Mouse (Mus musculus) spleen, postnatal 4 days (tissue): ENCODE results near the gene Gstt4.
"Not testable (repeated sequence)": the region's sequence is repeated elsewhere in the genome, so short reads cannot be mapped to it uniquely, and the experiment has no call there.

Experiments used
- DNase-seq, 2 experiments: peaks; one replicate each; pipeline ENCODE4 v3.0.0; 2022; ENCODE audit warnings: low spot score in 2 of 2

The Gstt4 gene

GRCm38 (mm10) chr10:75822443-75822842 is at the start of gene Gstt4:
Gstt4 (minus strand) TSS chr10:75822543.
- no peak for DNase-seq

GRCm38 (mm10) chr10:75861587-75861986 is 39.2 kb upstream of the Gstt4 start:
- DNase-seq = no peak

- no peak for DNase-seq
These were observed 38.4 kb upstream of the Gstt4 start for GRCm38 (mm10) chr10:75860746-75861145.

DNA sequence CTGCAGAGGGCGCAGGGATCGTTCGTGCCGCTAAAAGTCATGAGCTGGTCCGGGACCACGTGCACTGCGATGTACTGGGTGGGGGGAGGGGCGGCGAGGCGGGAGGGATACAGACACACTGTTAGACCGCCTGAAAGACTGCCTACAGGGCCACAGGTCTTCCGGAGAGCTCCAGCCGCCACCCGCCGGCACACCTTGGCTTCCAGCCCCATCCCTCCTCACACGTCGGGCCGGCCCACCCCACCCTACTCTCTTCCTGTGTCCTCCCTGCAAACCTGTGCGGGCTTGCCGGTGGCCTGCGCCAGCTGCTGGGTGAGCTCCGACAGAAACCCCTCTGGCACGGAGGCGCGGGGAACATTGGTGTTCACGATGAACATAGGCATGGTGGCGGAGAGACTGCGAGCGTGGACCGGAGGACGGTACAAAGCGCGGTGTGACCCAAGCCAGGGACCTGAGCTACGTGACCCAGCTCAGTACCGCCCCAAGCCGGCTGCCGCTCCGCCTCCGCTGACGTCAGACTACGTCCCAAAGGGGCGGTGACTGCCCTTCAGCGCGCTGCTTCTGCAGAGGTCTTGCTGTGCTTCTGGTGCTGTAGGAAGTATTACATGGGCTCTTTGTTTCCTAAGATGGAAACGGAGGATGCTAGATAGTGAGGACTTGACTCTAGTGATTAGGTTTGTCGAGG is 37.6 kb upstream of the Gstt4 start, which contains the start of gene Mif:
Mif (minus strand) TSS at position 455 of the 685 bp plus-strand sequence.
- peak; percentile 85 to 92 for DNase-seq

GRCm38 (mm10) chr10:75859107-75859746 is 36.9 kb upstream of the Gstt4 start:
- no peak for DNase-seq

GRCm38 (mm10) chr10:75857598-75857997 is 35.3 kb upstream of the Gstt4 start:
- no peak for DNase-seq

DNA sequence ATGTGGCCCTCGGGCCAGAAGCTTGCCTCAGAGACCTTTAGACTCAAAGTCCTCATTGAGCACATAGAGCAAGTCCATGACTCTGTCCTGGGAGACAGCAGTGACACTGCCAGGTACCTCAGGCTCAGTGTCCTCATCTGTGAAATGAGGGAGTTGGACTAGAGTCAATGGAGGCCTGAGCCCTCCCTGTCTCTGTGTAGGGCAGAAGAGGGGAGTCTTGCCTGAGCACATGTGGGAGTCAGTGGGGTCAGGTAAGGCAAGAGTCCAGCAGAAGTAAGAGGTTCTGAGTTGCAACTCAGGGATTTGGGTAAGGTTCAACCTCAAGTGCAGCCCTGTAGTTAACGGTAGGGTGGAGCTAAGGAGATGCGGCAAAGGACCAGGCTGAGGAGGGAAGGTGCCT is 34.6 kb upstream of the Gstt4 start:
- DNase-seq = no peak

DNA sequence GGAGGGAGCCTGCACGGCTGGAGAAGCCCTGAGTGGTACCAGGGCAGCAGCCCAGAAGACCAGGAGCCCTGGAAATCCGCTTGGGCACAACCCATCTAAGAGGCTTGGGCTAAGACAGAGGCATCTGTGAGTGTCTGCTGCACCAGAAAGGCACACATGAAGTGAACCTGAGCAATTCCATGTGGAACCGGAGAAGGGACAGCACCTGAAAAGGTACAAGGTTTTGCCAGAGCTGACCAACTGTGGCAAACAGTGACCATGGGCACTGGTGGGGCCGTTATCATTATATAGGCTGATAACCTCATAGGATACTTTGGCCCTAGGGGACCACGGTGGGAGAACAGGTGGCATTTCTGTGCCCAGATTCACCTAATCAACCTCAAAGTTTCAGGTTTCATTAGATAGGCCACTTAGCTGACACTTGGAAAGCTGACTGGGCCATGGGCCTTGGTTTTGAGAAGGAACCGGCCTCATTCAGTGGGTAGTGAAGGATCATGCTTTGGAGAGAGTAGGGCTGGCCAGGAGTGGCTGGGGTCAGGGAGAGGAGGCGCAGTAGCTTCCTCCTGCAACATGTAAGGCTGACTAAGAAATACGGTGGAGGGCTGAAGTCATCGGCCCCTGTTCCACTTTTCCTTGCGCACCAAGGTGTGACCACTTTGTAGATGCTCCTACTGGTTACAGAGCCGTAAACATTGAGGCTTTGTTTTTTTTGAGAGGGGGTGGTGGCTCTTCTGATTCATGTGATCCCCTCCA is 34.0 kb upstream of the Gstt4 start:
- DNase-seq = no peak

- no peak for DNase-seq
These were observed 33.2 kb upstream of the Gstt4 start for GRCm38 (mm10) chr10:75855416-75855981.

DNA sequence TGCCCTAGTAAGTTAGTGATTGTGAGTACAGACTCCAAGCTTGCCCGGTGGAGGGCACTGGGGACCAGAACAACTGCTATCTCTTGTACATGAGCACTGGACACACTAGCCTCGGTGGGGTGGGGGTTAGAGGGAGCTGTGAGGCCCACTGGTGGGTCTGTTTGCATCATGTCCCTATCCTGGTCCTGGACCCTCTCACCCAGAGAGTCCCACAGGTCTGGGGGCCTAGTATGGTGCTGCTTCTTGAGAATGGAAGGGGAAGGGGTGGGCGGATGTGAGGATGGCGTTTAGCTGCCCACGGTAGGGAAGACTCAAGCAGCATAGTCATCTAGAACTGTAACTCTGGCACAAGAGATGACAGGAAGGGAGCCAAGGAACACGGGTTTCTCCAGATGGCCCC is 32.4 kb upstream of the Gstt4 start:
- no peak for DNase-seq

DNA sequence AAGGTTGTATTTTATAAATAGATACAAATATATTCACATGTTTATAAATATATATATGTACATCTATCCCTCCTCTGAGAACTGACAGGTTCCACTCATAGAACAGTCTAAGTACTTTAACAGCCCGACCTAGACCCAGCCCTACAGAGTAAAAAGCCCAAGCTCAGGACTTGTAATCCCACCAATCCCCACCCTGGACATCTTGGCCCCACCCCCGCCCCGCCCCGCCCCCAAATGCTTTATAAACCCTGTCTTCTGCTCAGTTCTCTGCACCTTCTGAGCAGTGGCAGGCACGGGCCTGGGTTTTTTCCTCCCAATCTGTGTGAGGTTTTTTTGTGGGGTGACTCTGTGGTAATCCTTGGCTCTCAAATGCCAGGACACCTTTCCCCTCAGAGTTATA is 31.8 kb upstream of the Gstt4 start:
- no peak for DNase-seq

- peak; percentile 85 to 92 for DNase-seq
These were observed 31.1 kb upstream of the Gstt4 start for GRCm38 (mm10) chr10:75853452-75853851.

DNA sequence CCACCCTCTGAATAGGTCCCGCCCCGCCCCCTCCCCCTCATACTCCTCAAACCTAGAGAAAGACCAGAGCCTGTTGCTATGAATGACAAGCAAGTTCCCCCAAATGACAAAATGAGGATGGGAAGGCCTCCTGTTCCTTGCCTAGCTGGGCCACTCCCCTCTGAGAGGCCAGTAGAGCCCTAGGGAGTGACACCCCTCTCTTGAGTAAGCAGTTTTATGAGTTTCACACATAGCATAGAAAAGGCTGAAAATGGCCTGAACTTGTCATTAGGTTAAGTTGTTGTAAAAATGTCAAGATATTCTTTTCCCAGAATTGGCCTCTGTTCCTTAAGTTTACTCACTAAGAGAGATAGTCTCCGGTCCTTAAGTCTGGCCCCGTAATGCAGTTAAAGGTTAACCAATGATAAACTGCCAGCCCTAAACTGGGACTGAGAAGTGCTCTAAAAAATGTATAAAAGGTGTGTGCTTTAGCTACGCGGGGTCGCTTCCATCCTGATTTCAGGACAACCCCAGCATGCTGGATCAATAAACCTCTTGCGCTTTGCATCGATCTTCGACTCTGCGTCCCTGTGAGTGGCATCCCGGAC is 30.3 kb upstream of the Gstt4 start:
- no peak for DNase-seq

DNA sequence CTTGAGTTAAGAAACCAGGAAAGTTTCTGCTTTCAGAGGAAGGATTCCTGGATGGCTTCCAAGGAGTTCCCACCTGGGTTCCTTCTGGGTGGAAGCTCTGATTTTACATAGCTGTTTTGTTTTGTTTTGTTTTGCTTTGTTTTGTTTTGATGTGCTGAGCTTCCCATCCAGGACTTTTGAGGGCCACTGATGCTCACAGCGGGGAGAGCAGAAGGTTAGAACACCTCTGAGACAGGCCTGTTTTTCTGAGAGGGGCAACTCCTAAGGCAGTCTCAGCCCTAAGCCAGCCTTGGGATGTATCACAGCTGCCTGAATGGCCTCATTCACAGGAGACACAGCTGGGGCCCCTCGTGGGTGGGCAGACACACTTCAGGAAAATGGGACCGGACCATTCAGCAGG is 29.3 kb upstream of the Gstt4 start:
- DNase-seq = no peak

GRCm38 (mm10) chr10:75851076-75851475 is 28.7 kb upstream of the Gstt4 start:
- no peak for DNase-seq

- DNase-seq = no peak
These were observed 26.0 kb upstream of the Gstt4 start for GRCm38 (mm10) chr10:75848382-75848781.

DNA sequence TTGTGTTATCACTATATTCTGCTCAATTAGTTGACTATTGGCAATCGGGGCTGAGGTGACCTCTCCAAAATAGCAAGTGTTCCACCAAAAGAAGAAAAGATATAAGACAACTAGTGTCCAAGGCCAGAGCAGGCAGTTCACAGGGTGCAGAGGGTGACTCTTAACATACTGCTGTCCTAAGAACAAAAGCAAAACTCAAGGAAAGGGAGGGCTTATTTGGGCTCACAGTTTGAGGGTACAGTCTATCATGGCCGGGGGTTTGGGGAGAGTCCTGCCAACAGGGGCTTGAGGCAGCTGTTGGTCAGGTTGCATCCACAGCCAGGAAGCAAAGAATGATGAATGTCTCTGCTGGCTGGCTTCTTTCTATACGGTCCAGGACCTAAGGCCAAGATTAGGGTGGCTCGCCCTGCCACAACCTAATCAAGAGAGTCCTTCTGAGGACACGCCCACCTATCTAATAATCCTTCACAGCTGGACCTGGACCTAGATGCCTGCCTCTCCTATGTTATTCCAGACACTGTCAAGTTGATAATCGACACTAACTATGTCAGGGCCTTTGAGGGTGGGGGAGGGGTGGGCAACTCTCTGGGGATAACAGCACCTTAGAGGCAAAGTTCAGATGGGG is 23.1 kb upstream of the Gstt4 start:
- peak in 1 of 2 experiments; percentile 69 for DNase-seq

- DNase-seq = no peak
These were observed 22.5 kb upstream of the Gstt4 start for GRCm38 (mm10) chr10:75844800-75845199.

- not testable (repeated sequence) for DNase-seq
These were observed 21.6 kb upstream of the Gstt4 start for GRCm38 (mm10) chr10:75843898-75844297.

DNA sequence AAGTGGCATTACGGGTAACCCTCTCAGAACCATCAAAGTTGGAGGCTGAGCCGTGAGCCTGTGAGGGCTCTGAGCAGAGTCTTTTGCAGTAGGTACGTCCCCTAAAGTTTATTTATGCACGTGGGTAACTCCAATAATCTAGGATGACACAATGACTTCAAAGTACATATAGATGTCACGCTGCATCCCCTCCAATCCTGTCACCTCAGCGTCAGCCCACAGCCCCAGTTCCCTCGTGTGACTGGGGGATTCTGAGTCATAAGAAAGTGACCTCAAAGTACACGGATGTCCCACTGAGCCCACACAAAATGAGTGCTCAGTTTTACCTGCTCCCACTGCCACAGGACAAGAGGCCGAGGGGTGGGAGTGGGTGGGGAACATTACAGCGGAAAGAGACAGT is 16.7 kb upstream of the Gstt4 start:
- no peak for DNase-seq

DNA sequence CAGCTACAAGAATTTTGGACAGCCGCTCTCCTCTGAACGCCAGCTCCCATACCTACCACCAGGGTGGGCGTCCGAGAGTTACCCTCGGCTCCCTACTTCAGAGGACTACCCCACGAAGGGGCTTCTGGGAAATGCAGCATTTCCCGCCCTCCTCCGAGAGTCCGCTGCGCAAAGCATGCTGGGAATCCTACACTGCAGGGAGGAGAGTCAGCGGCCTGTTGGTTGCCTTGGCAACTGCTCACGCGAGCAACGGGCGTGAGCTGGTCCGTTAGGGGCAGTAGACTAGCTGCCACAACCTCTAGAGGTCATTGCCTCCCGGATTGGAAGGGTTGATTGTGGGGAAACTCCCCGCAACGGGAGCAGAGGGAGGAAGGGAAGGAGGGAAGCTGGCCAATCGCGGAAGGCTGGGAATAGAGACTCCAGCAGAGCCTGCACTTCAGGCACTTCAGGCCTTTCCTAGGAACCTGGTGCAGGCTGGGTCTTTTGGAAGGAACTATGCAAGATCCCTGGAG is 15.0 kb upstream of the Gstt4 start, which contains the start of gene Gstt2:
Gstt2 (minus strand) TSS at position 177 of the 512 bp plus-strand sequence.
- peak; percentile 89 to 94 for DNase-seq
